Mouse (Mus musculus) ES-E14 (cell line): Measurements from ENCODE around the gene Dapk1. TPM values are rescaled to one million over a fixed set of nuclear protein-coding genes. Genes with fewer than 3 reads are reported as not detected.

ENCODE experiments used
- DNase-seq: peaks from one replicate; pipeline ENCODE4 v3.0.0-alpha.2; 2013; ENCODE audit warnings: low read depth, low spot score
- H3K27ac ChIP-seq: 2 replicates; pipeline ENCODE4 v1.5.1; 2012; ENCODE audit warnings: low read depth, mild to moderate bottlenecking, low read length, moderate library complexity, mixed read lengths; ENCODE audit not compliant: poor library complexity, insufficient read depth, severe bottlenecking
- H3K36me3 ChIP-seq: 2 replicates; pipeline ENCODE4 v1.6.1; 2012; ENCODE audit warnings: mild to moderate bottlenecking, low read length, moderate library complexity, mixed read lengths; ENCODE audit not compliant: control insufficient read depth, poor library complexity, insufficient read depth, severe bottlenecking
- H3K4me1 ChIP-seq, 2 experiments: fragments of 150-350 bp in 1 of 2; sonication (generic) in 1 of 2; 2 replicates each; pipeline ENCODE4 v1.6.1; 2012; ENCODE audit warnings: low read length in 2 of 2, mild to moderate bottlenecking in 1 of 2, mixed read lengths in 1 of 2; ENCODE audit not compliant: control insufficient read depth in 2 of 2, insufficient read depth in 2 of 2, poor library complexity in 1 of 2
- H3K4me3 ChIP-seq, 2 experiments: fragments of 150-350 bp in 1 of 2; sonication (generic) in 1 of 2; 2 replicates each; pipeline ENCODE4 v1.5.1; 2012; ENCODE audit warnings: low read length in 2 of 2, low read depth in 1 of 2, mild to moderate bottlenecking in 1 of 2, mixed read lengths in 1 of 2; ENCODE audit not compliant: insufficient read depth in 1 of 2, poor library complexity in 1 of 2, severe bottlenecking in 1 of 2
- H3K9ac ChIP-seq: 2 replicates; pipeline ENCODE4 v1.6.1; 2012; ENCODE audit warnings: low read depth, mild to moderate bottlenecking, low read length, mixed read lengths; ENCODE audit not compliant: poor library complexity, insufficient read depth, severe bottlenecking
- H3K9me3 ChIP-seq: fragments of 150-350 bp; sonication (generic); 2 replicates; pipeline ENCODE4 v1.6.1; 2012; ENCODE audit warnings: low read depth, mild to moderate bottlenecking, low read length; ENCODE audit not compliant: control insufficient read depth, insufficient read depth
- CHD2 ChIP-seq: IDR thresholded peaks from 2 replicates; pipeline ENCODE4 v1.6.1; 2014; ENCODE audit warnings: mild to moderate bottlenecking, low read depth, low read length, inconsistent platforms
- HCFC1 ChIP-seq: IDR thresholded peaks from 2 replicates; pipeline ENCODE4 v1.6.1; 2012; ENCODE audit warnings: low read length, inconsistent platforms, borderline replicate concordance; ENCODE audit not compliant: insufficient read depth
- MAFK ChIP-seq: IDR thresholded peaks from 2 replicates; pipeline ENCODE4 v1.6.1; 2014; ENCODE audit warnings: mild to moderate bottlenecking, low read depth, low read length, inconsistent platforms; ENCODE audit not compliant: insufficient read depth
- ZC3H11A ChIP-seq: IDR thresholded peaks from 2 replicates; pipeline ENCODE4 v1.6.1; 2012; ENCODE audit warnings: low read depth, mild to moderate bottlenecking, inconsistent platforms, low read length, borderline replicate concordance
- ZNF384 ChIP-seq: IDR thresholded peaks from 2 replicates; pipeline ENCODE4 v1.6.1; 2012; ENCODE audit warnings: low read depth, low read length, inconsistent platforms
- in situ Hi-C, 2 experiments: fragments of 600-800 bp; cut with MboI; formaldehyde crosslinking; loops; one replicate each; pipeline ENCODE4 v1.15.1; 2025; ENCODE audit warnings: low sequenced_read_pairs in 2 of 2, inconsistent platforms in 1 of 2; ENCODE audit not compliant: unreplicated experiment in 2 of 2
- total RNA-seq: library from RNA; depleted of rRNA; stranded (reverse); fragments of 300-350 nt; gene quantifications from 2 replicates; pipeline ENCODE4 v1.2.3, GENCODE M21; 2012

Dapk1 gene
- total RNA-seq, 1 experiment, result 18.2 TPM

DNA sequence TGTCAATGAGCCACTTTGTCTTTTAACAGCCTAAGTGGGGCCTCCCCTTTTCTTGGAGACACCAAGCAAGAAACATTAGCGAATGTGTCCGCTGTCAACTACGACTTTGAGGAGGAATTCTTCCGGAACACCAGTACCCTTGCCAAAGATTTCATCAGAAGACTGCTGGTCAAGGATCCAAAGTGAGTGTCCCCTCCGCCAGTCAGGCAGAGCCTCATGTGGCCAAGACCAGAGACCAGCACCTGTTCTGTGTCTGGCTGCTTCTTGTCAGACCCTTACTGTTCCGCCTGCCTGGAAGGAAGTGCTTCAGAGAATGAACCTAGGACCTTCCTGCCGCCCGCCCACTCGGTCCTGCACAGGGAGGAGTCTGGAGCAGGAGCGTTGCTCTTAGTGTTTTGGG is 117.8 kb downstream of the Dapk1 start:
- TF ChIP-seq MAFK (no peak), ZC3H11A (no peak), HCFC1 (no peak), CHD2 (no peak), ZNF384 (no peak)
- Histone ChIP-seq H3K4me1 (no peaks in the 10 kb centered on the region), H3K27ac (no peak overlapping the region), H3K36me3 (peaks cover 7% of the 10 kb centered on the region), H3K9me3 (no peaks in the 10 kb centered on the region), H3K9ac (no peak overlapping the region), H3K4me3 (no peak overlapping the region)
- no peak for DNase-seq
- in situ Hi-C loops, result no loop called here

DNA sequence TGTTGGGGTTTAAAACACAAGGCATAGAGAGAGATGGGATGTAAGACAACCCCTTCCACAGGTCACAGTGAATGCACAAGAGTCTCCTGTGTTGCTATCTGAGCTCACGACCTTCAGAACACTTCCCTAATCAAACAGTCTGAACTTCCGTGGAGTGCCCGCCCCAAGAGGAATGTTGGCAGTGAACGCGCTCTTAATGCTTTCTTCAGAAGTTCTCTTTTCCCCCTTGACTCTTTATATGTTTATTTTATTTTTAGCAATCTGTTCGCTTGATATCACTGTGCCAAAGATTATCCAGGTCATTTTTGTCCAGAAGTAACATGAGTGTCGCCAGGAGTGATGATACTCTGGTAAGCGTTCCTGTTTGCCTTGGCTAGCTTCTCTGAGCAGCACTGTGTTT is 121.0 kb downstream of the Dapk1 start:
- H3K4me1 ChIP-seq, result no peaks in the 10 kb centered on the region
- peaks cover 7% of the 10 kb centered on the region for H3K36me3 ChIP-seq
- no peak overlapping the region for H3K9ac ChIP-seq
- H3K9me3 ChIP-seq, result no peaks in the 10 kb centered on the region
- H3K27ac ChIP-seq, result no peak overlapping the region
- TF ChIP-seq ZNF384, result no peak
- TF ChIP-seq MAFK, result no peak
- TF ChIP-seq CHD2, result no peak
- TF ChIP-seq ZC3H11A, result no peak
- TF ChIP-seq HCFC1, result no peak
- in situ Hi-C loops, result no loop called here
- DNase-seq, result no peak
- no peak overlapping the region for H3K4me3 ChIP-seq

DNA sequence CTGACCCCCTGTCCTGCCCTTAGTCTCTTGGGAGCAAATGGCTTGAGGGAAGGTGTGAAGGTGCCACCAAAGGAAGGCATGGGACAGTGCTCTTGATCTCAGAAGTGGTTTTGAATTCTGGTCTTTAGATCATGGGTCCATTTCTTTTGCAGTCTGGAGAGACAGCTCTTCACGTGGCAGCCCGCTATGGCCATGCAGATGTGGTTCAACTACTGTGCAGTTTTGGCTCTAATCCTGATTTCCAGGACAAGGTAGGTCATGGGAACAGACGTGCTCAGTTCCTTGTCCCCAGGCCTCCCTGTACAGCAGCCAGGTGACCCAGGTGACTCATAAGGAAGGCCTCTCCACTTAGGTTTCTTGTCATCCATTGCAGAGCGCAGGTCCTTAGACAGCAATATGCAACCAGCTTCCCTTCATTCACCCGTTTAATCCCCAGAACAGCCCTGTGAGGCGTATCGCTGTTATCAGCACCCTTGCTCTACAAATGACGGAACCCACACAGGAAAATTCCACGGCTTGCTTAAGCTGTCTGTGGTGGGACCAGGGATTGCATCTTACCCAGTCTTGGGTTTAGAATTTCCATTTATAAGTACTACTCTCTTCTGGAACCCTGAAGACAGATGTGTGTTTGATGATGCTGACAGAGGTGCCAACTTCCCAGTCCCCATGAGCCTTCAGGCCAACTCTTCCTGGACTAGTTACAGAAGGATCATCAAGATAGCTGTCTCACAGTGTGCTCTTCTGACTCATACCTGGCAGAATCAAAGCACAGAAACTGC is 126.7 kb downstream of the Dapk1 start:
- H3K27ac ChIP-seq, result no peak overlapping the region; the same call in 1 of the 2 replicates
- H3K9ac ChIP-seq, result no peak overlapping the region
- in situ Hi-C loops, result no loop called here
- H3K4me1 ChIP-seq, result no peaks in the 10 kb centered on the region
- H3K4me3 ChIP-seq, result no peak overlapping the region
- TF ChIP-seq ZC3H11A (no peak), CHD2 (no peak)
- H3K36me3 ChIP-seq, result peaks cover 8% of the 10 kb centered on the region
- DNase-seq, result no peak
- no peaks in the 10 kb centered on the region for H3K9me3 ChIP-seq

DNA sequence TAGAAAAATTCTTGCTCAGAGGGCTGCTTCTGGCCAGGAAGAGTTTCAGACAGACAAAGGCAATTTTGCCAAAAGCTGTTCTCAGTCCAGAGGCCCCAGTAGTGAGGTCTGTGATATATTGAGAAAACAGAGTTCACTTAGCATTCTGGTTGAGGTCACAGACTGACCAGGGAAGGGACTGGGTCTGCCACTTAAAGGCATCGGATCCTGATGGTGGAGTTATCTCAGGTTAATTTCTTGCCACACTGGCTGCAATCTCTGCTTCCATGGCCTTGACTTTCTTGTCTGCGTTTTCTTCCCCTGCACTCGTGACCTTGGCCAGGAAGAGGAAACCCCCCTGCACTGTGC is 127.3 kb downstream of the Dapk1 start:
- H3K36me3 ChIP-seq, result peaks cover 7% of the 10 kb centered on the region; the same call in 1 of the 2 replicates
- TF ChIP-seq ZC3H11A (no peak), CHD2 (no peak), HCFC1 (no peak), MAFK (no peak), ZNF384 (no peak)
- in situ Hi-C loops, result no loop called here
- no peaks in the 10 kb centered on the region for H3K4me1 ChIP-seq
- no peak overlapping the region for H3K9ac ChIP-seq
- no peak for DNase-seq
- H3K27ac ChIP-seq, result no peak overlapping the region
- H3K4me3 ChIP-seq, result no peak overlapping the region
- H3K9me3 ChIP-seq, result no peaks in the 10 kb centered on the region

DNA sequence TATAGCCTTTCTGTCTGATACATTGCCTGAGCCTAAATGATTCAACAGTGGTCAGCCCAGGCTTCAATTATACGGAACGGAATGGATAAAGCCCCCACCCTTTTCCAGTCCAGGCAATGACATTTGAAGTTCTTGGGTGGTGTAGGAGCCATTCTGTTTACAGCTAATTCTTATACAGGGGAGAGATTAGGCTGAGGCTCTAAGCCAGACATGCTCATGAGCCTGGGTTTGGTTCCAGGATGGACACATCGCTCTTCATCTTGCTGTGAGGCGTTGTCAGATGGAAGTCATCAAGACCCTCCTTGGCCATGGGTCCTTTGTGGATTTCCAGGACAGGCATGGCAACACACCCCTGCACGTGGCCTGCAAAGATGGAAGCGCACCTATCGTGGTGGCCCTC is 128.8 kb downstream of the Dapk1 start:
- Histone ChIP-seq H3K4me3 (no peak overlapping the region), H3K36me3 (peaks cover 7% of the 10 kb centered on the region; the same call in 1 of the 2 replicates), H3K4me1 (no peaks in the 10 kb centered on the region), H3K27ac (no peak overlapping the region), H3K9ac (no peak overlapping the region), H3K9me3 (no peaks in the 10 kb centered on the region)
- in situ Hi-C loops, result no loop called here
- DNase-seq, result no peak
- TF ChIP-seq HCFC1 (no peak), CHD2 (no peak), ZC3H11A (no peak), MAFK (no peak), ZNF384 (no peak)
